Mouse (Mus musculus): ENCODE data around the gene Snapc3.
"Not testable (repeated sequence)": the region's sequence is repeated elsewhere in the genome, so short reads cannot be mapped to it uniquely, and the experiment has no call there.

Snapc3 gene

GRCm38 (mm10) chr4:83418781-83419180, 1.3 kb downstream of the Snapc3 start:
- DNase-seq = no peak

GRCm38 (mm10) chr4:83423641-83424040, 6.1 kb downstream of the Snapc3 start:
- no peak for DNase-seq

- no peak for DNase-seq
Measured at GRCm38 (mm10) chr4:83425119-83425518, 7.6 kb downstream of the Snapc3 start.

DNA sequence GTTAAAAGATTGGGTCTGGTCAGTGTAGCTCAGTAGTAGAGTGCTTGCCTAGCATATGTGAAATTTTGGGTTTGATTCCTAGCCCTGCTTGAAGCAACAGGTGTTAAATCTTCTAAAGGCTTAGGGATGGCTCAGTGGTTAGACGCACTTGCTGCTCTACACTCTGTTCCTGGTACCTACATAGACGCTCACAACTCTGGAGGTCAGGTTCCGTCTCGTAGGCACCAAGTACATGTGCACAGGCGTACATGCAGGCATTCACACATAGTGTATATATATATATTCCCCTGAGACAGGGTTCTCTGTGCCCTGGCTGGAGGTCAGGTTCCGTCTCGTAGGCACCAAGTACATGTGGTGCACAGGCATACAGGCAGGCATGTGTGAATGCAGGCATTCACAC, 9.6 kb downstream of the Snapc3 start:
- no peak for DNase-seq

DNA sequence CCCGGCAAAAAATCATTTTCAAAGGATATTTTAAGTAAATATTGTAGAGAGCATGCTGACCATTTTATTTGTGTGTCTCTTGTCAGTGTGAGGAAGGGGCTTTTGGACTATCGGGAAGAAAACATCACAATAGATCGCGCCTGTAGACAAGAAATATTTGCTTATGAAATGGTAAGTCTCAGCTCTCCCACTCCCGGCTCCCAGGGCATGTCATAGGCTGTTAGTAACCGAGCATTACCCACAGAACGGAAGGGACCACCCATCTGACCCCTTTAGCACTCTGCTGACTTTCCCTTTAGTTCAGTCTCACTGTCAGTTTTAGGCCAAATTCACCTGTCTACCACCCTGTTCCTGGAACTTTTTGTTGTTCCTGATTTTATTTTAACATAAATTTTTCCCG, 10.2 kb downstream of the Snapc3 start:
- DNase-seq = no peak

DNA sequence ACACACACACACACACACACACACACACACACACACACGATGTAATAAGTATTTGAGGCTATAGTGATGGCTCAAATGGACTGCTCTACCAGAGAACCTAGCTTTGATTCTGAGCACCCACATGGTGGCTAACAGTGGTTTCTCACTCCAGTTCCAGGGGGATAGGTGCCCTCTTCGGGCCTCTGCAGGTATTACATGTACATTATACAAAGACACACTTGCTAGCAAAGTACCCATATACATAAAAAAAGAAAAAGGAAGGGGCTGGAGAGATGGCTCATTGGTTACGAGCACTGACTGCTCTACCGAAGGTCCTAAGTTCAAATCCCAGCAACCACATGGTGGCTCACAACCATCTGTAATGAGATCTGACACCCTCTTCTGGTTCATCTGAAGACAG, 11.3 kb downstream of the Snapc3 start:
- DNase-seq = peak; percentile 14

GRCm38 (mm10) chr4:83431950-83432349, 14.4 kb downstream of the Snapc3 start:
- DNase-seq = no peak

DNA sequence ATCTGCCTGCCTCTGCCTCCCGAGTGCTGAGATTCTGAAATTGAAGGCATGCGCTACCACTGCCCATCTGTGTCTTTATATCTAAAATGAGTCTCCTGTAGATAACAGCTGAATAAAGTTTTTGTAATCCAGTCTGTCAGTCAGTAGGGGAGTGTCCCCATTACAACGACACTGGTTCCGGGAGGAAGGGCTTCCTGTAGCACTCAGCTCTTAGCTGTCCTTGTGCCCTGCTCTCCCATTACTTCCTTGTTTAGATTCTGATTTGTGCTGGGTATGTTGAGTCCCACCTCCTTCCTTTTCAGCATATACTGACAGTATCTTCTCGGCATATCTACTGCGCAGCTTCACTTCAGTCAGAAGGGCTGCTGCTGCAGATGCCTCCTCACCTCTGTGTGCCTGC, 15.4 kb downstream of the Snapc3 start:
- DNase-seq = peak; percentile 9

GRCm38 (mm10) chr4:83436375-83436774, 18.9 kb downstream of the Snapc3 start:
- no peak for DNase-seq

DNA sequence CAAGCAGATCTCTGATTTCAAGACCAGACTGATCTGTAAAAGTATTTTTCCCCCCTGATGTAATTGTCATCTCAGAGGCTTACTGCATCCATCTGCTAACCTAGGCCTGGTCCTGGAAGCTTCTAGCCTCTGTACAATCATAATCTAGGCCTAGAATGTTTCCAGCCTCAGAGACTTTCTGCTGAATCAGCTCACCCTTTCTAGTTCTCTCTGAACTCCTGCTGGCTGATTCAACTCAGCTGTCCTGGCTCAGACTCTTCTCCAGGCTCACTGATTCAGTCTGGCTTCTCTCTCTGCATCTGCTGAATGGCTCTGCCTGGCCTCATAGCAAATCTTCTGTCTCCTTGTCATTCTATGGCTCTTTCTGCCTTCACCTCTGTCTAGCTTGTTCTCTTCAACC, 20.6 kb downstream of the Snapc3 start:
- peak; percentile 24 for DNase-seq

DNA sequence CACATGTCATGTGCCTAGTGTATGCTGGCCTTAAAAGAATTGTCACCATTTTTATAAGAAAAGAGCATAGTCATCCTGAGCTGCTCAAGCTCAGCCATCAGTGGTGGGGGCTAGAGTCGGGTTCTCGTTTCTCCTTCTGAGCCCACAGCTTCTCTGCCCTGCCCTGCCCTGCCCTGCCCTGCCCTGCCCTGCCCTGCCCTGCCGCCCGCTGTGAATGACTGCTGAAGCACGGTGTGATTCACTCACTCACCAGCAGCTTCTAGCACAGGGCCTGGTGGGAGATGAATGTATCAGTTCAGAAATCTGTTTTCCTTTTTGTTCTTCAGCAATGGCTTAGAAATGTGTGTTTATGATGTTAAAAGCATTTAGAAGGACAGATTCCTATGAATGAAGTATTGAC, 21.5 kb downstream of the Snapc3 start:
- no peak for DNase-seq

- no peak for DNase-seq
Measured at GRCm38 (mm10) chr4:83441050-83441449, 23.5 kb downstream of the Snapc3 start.

GRCm38 (mm10) chr4:83450785-83451184, 33.3 kb downstream of the Snapc3 start:
- DNase-seq = no peak

GRCm38 (mm10) chr4:83460106-83460505, 42.6 kb downstream of the Snapc3 start:
- peak; percentile 10 for DNase-seq

DNA sequence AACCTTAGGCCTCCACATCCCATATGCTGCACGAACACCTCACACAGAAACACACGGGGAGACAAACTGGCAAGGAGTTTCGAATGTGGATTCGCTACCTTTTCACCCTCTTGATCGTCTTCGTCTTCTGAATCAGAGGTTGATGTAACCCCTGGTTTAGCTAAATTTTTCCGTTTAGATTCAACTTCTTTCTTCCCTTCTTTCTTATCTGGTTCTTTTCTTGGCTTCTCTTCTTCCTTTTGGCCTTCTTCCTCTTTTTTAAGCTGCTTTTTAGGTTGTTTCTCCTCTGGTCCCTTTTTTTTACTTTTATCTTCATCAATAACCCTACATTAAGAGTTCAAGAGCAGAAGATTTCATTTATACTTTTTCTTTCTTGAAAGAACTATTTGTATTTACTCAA, 47.3 kb downstream of the Snapc3 start:
- DNase-seq = no peak

- DNase-seq = no peak
Measured at GRCm38 (mm10) chr4:83467615-83468014, 50.1 kb downstream of the Snapc3 start.

DNA sequence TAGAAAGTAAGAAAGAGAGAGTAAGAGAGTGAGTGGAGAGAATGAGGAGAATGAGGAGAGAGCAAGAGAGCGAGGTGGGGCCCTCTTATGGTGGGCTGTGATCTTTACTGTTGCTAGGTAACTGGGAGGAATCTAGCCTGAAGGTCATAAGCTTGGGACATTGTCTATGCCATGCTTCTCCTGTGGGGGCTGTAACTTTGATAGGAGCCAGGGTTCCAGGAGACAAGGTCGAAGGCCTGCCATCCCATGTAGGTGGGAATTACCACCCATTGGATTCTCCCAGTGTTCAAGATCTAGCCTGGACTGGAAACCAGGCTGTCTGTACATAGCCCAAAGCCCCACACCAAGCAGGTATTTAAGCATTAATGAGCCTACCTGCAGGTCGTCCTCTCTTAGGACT, 50.7 kb downstream of the Snapc3 start:
- no peak for DNase-seq

DNA sequence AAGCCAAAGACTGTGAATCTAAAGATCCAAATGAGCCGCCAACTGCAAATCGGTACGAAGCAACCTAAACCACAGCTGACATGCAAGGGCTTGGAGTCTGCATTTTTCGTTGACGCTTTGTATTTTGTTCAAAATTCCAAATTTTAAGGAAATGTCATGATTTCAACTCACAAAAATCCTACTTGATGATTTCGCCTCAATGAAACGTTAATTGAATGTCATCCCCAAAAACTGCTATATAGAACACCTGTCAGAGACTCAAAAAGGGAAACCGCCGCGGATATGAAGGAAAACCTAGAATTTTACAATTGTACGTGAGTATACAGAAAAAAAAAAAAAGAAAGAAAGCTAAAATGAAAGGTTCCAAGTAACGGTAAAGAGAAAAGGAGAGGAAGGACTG, 67.7 kb downstream of the Snapc3 start:
- DNase-seq = no peak

DNA sequence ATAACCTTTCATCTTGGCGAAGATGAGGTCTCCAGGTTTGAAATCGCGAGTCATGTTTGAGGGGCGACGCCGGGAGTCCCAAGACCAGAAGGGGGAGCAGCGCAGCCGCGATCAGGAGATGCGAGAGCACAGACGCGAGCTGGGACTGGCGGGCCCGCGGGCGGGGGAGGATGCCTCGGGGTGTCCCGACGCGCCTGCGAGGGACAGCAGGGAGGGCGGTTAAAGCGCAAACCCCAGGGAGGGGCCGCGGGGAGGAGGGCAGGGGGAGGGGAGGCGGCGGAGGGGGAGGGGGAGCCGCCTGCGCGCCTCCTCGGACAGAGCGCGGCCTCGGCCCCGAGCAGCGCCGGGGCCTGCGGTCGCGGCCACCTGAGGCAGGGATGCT, 68.2 kb downstream of the Snapc3 start:
- peak; percentile 87 for DNase-seq

GRCm38 (mm10) chr4:83486117-83486901, 68.8 kb downstream of the Snapc3 start, which contains the start of gene Psip1:
TSS of gene Psip1 (minus strand) at chr4:83486459.
- DNase-seq = peak; percentile 86

GRCm38 (mm10) chr4:83489121-83489520, 71.6 kb downstream of the Snapc3 start:
- no peak for DNase-seq

- peak; percentile 7 for DNase-seq
Measured at GRCm38 (mm10) chr4:83493112-83493511, 75.6 kb downstream of the Snapc3 start.

DNA sequence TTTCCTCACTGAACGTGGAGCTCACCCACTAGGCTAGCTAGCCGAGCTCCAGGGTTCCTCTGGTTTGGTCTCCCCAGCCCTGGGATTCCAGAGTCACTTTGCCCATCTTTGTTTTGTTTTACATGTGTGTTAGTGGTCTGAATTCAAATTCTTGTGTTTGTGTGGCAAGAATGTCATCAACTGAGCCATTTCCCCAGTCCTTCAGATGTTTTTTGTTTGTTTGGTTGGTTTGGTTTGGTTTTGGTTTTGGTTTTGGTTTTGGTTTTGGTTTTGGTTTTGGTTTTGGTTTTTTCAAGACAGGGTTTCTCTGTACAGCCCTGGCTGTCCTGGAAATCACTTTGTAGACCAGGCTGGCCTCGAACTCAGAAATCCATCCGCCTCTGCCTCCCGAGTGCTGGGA, 79.5 kb downstream of the Snapc3 start:
- not testable (repeated sequence) for DNase-seq

- no peak for DNase-seq
Measured at GRCm38 (mm10) chr4:83500154-83501036, 82.9 kb downstream of the Snapc3 start.
